Mouse (Mus musculus): Measurements from ENCODE around the gene Olfr270.

Olfr270 gene

GRCm38 (mm10) chr4:52964247-52964646 lies at the start of gene Olfr270:
Gene Olfr270, plus strand, starts transcription at chr4:52964547.
- DNase-seq (ENCODE audit: low read depth), result no peak

- no peak for DNase-seq (ENCODE audit: low read depth)
These were observed 47.6 kb upstream of the Olfr270 start for GRCm38 (mm10) chr4:52916659-52917310.

GRCm38 (mm10) chr4:52917311-52917688 lies 47.0 kb upstream of the Olfr270 start:
- no peak for DNase-seq (ENCODE audit: low read depth)

DNA sequence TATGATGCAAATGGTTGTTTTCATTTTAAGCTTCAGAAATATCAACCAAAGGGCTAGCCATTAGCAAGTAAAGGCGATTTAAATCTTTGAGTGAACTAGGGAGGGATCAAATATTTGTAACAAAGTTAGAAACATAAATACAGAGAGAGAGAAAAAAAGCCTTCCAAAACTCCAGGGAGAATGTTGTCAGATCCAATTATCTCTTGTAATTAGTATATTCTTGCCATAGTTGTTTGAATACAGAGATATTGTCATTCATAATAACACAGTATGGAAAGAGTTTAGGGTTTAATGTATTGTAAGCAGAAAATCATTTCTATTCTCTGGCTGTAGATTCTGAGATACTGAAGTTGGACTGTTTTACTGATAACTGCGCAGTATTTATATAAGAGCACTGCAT lies 45.3 kb upstream of the Olfr270 start, which contains the start of gene Olfr272:
TSS of gene Olfr272 (minus strand) at position 101 of the 400 bp plus-strand sequence.
- DNase-seq (ENCODE audit: low read depth), result no peak

- no peak for DNase-seq (ENCODE audit: low read depth)
These were observed 33.9 kb upstream of the Olfr270 start for GRCm38 (mm10) chr4:52930480-52930879.

DNA sequence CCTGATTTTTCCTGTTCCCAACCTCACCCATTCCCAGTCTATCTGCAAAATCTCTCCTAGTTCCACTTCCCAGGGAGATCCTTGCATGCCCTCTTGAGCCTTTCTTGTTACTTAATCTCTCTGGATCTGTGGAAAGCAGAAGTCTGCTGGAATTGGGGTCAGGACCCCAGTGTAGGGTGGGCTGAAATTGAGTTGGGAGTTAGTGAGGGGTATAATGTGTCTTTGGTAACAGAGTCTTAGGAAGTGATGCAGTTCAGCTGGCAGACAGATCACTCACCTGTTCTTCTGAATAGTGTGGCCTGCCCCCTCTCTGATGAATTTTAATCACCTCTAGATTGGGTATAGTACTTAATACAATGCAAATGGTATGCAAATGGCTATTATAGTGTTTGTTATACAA lies 17.7 kb upstream of the Olfr270 start:
- DNase-seq (ENCODE audit: low read depth), result no peak

GRCm38 (mm10) chr4:52949005-52949404 lies 15.3 kb upstream of the Olfr270 start:
- DNase-seq (ENCODE audit: low read depth), result no peak

DNA sequence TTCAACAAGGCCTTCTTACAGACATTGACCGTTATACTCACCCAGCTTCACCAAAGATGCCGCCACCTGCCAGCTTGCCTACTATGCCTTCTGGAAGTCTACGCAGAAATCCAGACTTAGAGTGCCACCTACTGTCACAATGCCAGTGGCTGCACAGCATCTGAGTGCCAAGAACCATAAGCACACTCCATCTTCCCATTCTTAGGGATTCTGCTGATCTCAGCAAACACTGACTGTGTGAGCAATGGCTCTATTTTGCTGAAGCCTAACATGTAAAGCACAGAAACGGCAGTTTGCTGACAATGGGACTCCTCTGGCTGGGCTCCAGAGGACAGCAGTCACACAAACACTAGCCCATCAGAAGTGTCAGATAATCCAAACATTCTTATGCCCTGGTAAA lies 5.7 kb upstream of the Olfr270 start:
- DNase-seq (ENCODE audit: low read depth), result no peak

DNA sequence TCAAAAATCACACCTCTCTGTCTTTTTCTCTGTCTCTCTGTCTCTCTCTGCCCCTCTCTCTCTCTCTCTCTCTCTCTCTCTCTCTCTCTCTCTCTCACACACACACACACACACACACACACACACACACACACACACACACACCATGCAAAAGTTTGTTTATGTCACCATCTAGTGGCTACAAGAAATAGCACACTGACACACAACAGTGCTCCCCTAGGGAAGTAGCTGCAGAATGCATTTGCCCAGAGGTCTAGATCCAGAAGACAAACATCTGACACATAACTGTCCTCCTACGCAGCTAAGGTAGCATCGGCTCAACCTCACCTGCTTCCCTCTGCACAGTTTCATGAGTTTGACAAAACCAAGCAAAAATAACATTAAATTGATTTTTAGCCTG lies 20.9 kb downstream of the Olfr270 start:
- no peak for DNase-seq (ENCODE audit: low read depth)

DNA sequence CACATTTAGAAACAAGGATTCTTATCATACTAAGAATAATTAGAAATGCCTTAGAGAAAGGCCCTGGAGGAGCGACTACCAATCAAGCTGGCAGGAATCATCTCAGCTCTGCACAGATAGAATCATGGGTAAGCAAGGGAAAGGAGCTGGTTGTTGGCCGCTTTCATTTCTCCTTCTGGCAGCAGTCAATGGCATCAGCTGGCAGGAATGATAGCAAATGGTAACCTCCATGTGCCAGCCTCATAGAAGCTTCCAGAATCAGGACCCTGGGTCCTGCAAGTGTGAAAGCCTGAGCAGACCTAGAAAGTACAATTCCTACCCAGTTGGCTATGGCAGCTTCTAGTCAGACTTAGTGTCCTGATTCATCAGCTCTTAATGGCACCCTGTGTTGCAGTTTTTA lies 21.9 kb downstream of the Olfr270 start:
- DNase-seq (ENCODE audit: low read depth), result no peak

DNA sequence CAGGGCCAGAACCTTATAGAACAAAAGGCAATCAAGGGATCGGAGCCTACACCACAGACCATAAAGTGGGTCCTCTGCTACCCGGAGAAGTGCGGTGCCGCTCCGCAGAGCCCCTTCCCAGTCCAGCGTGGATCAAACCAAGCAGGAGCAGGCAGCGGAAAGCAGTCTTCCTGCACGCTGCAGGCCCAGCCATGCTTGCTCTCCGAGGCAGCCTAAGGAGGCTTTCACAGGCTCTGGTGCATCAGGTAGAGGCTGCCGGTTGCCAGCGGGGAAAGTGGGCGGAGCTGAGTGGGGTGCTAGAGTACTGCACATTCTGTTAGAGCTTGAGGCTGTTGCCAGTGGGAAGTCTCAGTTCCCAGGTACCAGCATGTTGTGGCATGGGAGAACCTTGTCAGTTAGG lies 24.9 kb downstream of the Olfr270 start, which contains the start of gene Nipsnap3a:
TSS of gene Nipsnap3a (plus strand) at position 25 of the 400 bp plus-strand sequence.
- DNase-seq (ENCODE audit: low read depth), result no peak

GRCm38 (mm10) chr4:52999449-52999848 lies 35.1 kb downstream of the Olfr270 start:
- DNase-seq (ENCODE audit: low read depth), result no peak

DNA sequence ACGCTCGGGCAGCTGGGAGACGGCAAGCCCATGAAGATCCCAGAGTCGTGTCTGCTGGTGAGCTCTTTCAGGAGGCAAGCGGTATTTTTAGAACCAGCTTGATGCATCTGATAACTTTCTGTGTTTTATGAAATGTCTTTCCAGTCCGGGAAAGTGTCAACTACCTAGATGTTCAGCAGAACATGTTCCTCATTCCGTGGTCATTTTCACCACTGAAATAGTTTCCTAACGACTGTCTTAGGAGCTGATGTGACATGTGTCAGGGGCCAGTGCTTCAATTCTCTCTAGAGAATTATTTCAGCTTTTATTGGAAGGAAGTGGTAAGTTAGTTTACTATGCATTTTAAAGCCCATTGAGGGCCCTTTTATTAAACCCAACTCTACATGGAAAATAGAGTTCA lies 35.8 kb downstream of the Olfr270 start:
- DNase-seq (ENCODE audit: low read depth), result no peak

GRCm38 (mm10) chr4:53009183-53009582 lies 44.8 kb downstream of the Olfr270 start:
- no peak for DNase-seq (ENCODE audit: low read depth)

- no peak for DNase-seq (ENCODE audit: low read depth)
These were observed 45.5 kb downstream of the Olfr270 start for GRCm38 (mm10) chr4:53009871-53010270.

GRCm38 (mm10) chr4:53011732-53012361 lies 47.5 kb downstream of the Olfr270 start, which contains the start of gene Nipsnap3b:
Gene Nipsnap3b, plus strand, starts transcription at chr4:53011880.
- peak; percentile 90 for DNase-seq (ENCODE audit: low read depth)

DNA sequence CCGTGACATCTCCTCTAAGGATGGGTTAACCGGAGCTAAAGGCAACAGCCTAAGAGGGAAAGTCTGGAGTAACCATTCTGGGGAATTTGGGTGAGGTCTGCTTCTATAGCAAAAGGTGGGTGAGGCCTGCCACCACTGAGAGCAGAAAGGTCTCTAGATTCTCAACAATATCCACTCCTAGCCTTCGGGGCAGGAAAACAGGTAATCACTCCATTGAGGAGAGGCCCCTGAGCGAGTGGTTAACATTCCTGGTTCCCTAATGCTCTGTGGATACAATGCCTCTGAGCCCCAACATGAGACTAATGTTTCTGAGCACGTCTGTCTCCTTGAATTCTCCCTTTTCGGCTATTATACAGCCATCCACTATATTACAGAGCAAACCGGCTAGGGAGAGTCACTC lies 50.1 kb downstream of the Olfr270 start:
- DNase-seq (ENCODE audit: low read depth), result no peak

- DNase-seq (ENCODE audit: low read depth), result no peak
These were observed 50.7 kb downstream of the Olfr270 start for GRCm38 (mm10) chr4:53015024-53015423.

DNA sequence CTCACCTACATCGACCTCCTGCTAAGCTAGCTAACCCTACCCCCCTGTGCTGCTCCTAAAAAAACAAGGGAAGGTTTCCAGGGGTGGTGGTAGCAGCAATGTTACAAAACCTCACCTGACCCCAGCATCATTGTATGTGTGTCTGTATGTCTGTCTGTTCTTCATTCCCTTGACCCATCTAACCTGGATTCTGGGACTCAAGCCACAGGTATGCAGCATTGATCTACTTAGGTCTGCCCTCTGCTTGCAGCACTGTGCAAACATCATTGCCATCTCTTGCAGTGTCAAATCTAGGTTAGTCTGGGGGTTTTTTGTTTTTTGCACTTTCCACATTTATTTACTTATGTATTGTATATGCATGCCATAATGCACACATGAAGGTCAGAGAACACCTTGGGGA lies 54.0 kb downstream of the Olfr270 start:
- DNase-seq (ENCODE audit: low read depth), result no peak

Data from fibroblast of lung, adult 2 months (primary cell).